Mouse (Mus musculus): ENCODE measurements around the gene Ifi203. TPM values are rescaled to one million over a fixed set of nuclear protein-coding genes. Genes with fewer than 3 reads are reported as not detected.
"Not testable (repeated sequence)": the region's sequence is repeated elsewhere in the genome, so short reads cannot be mapped to it uniquely, and the experiment has no call there.

The Ifi203 gene
- under 1 TPM; 0.39 to 0.62 TPM for total RNA-seq (2021)

DNA sequence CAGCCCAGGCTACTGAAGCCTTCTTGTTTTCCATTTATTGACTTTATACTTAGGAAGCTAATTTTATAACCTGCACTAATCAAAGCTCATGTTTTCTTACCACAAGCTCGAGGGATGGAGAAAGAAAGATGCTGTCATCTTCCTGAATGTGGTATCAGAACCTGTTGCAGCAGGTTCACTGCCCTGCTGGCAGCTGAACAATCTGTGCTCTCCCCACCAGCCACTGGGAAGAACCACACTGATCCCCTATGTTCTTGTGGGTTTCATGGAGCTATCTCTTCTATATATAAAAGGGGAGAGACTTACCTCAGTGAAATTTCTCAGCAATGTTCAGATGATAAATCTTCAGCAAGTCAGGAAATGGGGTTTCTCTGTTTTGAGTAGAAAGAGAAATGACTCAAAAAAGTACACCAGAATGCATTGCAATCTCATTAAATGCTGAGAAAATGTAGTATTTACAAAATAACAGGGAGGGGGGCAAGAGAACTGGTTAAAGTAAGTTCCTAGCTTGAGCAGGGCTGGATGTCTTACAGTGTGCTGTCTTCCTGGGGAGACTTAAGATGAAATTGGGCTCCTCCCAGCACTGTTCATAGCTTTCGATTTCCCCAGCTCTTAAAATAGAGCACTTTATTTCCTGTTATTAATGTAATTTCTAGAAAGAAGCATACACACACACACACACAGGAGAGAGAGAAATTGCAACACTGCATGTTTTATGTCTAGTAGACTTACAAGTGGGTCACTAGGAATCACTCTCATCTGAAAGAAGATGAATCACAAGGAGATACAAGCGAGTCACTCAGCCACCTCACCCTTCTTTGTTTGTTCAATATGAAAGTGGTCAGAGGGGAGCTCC, at the start of gene Ifi203, which contains the start of gene Mndal:
Gene Ifi203 (minus strand): TSS at position 749 of the 856 bp plus-strand sequence.
Gene Mndal (minus strand): TSS at position 568 of the 856 bp plus-strand sequence.
- DNase-seq (ENCODE audit: low spot score in 2 of 2), result not testable (repeated sequence)

DNA sequence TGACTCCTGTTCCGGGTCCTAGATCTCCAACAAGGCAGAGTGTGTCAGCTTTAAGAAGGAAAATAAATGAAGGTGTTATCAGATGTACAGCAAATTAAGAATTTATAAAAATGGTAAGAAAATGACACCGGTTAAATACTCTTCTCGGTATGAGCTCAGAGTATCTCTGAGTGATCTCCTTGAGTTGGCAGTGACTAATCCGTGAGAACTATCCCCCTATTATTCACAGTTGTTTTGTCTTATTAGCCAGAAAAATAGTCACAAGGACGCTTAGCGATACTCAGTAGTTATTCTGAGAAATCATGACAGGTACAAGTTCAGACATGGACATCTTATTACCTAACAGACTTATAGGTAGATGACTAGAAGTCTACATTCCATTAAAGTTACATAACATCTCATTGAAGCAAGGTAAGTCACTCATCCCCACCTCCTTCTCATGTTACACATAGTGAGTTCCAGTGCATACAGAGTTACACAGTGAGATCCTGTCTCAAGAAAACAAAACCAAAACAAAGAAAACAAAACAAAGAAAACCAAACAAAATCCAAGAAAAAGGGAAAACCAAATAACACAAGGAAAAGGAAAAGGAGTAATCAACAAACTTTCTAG, 40.3 kb upstream of the Ifi203 start, which contains the start of gene Ifi202b:
Gene Ifi202b (minus strand): TSS at position 51 of the 612 bp plus-strand sequence.
- intact Hi-C loops (cut with DNase I); DNase-seq (ENCODE audit: low spot score in 2 of 2): not testable (repeated sequence)

More for the DNA sequence above, at the start of gene Ifi203, which contains the start of gene Mndal:
- intact Hi-C loops (cut with DNase I), result not testable (repeated sequence)

DNA sequence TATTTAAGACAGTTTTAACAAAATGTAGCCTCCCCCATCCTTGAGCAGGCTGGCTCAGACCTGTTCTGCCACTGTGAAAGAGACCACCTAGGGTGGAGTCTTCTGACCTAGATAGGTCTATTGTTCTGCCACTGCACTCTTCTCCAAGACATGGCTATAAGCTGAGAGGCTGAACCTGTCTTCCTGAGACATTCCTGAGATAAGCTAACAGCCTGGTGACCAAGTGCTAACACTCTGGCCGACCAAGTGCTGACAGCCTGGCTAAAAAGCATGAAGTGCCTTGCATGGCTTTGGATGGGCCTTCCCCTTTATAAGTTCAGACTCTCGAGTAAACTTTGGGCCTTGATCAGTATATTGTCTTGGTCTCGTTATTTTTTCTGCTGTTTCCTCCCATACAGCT, 38.6 kb upstream of the Ifi203 start:
- DNase-seq (ENCODE audit: low spot score in 2 of 2); intact Hi-C loops (cut with DNase I): not testable (repeated sequence)

DNA sequence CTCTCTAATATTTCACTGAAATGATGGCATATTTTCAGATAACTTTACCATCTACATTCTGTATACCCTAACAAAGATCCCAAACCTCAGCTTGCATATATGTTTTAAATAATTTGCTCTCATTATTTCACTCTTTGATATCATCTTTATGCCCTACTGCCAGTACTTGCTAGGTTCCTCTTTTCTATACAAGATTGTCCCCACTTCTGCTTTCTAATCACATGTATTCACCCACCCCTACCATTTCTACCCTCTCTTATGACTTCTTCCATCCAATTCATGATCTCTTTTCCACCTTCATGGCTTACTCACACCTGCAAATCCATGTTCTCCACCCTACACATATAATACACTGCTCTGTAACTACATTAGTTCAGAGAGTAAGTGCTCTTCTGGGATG, 35.1 kb upstream of the Ifi203 start:
- intact Hi-C loops (cut with DNase I), result no loop called here
- no peak for DNase-seq (ENCODE audit: low spot score in 2 of 2)

DNA sequence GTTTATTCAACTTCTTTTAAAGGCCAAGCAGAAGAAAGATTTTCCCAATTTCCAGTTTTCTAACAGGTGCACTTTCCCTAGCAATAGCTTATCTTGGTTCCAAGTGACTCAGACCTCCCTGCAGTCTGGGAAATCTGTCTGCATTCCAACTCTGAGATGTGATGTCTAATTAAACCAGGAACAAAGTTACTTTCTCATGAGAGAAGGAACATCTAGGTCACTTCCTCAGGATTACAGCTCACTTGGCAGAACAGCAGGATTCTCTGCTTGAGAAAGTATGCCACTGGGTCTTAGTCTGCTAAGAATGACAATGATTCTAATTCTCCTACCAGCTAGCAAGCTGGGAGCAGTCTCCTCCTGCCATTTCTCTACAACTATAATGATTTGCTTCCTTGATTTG, 30.6 kb upstream of the Ifi203 start:
- intact Hi-C loops (cut with DNase I), result no loop called here
- peak in 1 of 2 experiments; percentile 8 for DNase-seq (ENCODE audit: low spot score in 2 of 2)

DNA sequence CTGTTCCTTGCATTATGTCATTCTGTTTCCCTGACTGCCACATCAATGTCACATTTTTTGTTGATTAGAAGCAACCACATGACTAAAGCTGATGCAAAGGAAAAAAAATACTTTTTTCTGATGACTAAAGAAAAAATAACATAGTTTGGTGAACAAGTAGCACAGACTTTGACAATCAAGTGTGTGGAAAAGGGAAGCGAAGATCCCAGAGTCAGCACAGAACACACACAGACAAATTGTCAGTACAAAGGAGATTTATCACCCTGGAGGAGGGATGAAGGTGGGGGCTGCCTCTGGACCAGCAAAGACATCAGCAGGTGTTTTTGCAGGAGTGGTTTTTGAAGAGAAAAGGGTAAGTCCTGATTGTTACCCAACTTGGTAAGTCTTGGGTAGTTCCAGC, 19.0 kb upstream of the Ifi203 start:
- intact Hi-C loops (cut with DNase I), result not testable (repeated sequence)

DNA sequence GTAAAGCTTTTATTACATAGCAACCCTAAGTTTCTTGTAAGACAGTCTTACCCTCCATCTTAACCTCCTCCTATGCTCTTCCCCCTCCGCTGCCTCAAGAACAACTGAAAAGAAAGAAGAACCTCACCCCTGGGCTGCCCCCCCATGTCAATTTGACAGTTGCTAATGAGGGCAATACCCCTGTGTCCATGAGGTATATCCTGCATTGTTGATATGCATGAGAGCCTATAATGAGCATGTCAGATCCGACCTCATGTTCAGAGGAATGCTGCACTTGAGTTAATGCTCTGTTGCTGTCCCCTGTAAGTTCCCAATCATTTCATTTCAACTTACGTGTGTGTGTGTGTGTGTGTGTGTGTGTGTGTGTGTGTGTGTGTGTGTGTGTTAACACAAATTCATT, 17.5 kb upstream of the Ifi203 start:
- DNase-seq (ENCODE audit: low spot score in 2 of 2); intact Hi-C loops (cut with DNase I): not testable (repeated sequence)

More for the DNA sequence above, 19.0 kb upstream of the Ifi203 start:
- DNase-seq (ENCODE audit: low spot score in 2 of 2), result not testable (repeated sequence)

DNA sequence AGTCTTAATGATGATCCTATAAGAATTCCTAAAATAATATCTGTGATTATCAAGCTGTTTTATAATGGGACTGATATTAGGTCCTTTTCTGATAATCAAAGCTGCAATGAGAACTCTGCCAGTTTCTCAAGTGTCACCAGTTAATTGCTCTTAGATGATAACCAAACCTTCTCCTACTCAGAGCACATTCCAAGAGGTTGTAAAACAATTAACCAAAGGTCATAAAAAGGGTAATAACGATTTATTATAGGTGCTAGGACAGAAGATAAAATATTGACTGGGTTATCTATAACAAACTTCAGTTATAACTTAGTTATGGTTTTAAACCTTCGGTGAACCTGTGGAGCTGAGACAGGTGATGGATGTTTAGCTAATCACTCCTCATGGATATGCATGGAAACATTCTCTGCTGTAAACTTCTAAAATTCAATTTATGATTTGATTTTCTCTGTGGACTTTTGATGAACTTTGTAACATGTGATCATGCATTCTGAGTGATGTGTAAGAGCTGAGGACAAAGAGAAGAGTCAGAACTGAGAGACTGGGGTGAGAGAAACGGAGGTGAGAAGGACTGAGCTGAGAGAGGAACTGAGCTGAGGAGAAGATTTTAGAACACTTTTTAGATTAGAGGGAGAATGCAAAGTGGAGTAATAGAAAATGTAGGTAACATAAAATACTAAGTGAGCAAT, 13.5 kb upstream of the Ifi203 start:
- intact Hi-C loops (cut with DNase I); DNase-seq (ENCODE audit: low spot score in 2 of 2): not testable (repeated sequence)

DNA sequence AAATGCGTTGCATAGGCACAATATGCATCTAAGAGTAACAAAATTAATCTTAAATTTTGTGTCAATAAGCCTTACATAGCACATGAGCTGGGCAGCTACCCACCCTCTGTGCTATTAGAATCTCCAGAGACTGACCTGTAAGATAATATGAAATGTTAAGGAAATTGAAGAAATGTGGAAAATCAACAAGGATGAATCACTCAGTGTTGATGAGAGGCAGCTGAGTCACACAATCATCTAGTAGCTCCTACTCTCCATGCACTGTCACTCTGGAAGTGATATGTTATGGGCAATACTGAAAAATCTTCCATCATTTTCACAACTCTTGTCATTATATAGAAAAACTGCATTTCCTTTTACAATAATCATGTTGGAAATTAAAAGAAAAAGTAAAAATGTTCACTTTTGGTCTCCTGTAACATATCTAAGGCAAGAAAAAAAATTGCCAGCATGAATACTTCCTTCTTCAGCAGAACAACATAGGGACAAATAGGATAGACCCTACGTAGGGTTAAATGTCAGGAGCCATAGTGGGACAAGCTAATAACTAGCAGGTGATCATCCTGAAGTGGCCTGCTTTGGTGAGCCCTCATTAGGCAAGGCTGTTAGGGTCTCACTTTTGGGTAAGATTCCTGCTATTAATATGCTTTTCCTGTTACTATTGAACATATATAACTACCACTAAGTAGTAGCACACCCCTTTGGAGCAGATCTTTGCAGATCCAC, 12.8 kb upstream of the Ifi203 start:
- DNase-seq (ENCODE audit: low spot score in 2 of 2), result no peak
- intact Hi-C loops (cut with DNase I), result no loop called here

DNA sequence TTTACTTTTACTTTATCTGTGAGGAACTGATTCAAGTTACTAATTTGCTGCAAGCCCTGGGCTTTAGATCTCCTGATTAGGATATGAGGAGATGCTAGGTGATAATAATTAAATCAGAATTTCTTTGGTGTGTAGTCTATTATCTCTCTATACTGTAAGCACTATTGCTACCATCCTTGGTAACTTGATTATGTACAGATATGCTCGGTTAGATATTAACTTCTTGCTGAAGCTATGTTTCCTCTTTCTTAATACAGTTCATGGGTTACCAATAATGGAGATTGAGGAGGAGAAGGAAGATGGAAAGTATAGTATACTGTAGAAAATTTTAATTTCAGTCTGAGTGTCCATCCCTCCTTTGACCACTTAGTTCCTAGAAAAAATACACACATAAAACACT, 11.1 kb upstream of the Ifi203 start:
- DNase-seq (ENCODE audit: low spot score in 2 of 2), result no peak
- intact Hi-C loops (cut with DNase I), result no loop called here

DNA sequence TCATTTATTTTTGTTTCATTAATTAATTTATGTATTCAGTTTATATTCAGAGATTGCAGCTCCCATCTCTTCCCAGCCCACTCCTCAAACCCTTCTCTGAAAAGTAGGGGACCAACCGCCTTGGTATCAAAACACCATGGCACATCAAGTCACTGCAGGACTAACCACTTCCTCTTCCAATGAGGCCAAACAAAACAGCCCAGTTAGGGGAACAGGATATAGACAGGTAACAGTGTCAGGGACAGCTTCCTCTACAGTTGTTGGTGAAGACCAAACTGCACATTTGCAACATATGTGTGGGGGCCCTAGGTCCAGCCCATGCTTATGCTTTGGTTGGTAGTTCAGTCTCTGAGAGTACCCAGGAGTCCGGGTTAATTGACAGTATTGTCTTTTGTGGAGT, 6.6 kb upstream of the Ifi203 start:
- DNase-seq (ENCODE audit: low spot score in 2 of 2); intact Hi-C loops (cut with DNase I): not testable (repeated sequence)

DNA sequence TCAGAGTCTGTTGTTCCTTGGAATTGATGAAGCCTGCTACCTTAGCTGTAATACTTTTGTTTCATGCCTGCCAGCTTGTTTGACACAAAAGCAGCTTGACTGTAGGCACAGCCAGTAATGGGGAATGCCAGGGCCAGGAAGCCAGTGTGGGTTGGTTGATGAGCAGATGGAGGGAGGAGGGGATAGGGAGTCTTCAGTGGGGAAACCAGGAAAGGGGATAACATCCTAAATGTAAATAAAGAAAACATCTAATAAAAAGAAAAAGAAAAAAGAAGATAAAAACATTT, 251 bp upstream of the Ifi203 start:
- DNase-seq (ENCODE audit: low spot score in 2 of 2), result not testable (repeated sequence)

DNA sequence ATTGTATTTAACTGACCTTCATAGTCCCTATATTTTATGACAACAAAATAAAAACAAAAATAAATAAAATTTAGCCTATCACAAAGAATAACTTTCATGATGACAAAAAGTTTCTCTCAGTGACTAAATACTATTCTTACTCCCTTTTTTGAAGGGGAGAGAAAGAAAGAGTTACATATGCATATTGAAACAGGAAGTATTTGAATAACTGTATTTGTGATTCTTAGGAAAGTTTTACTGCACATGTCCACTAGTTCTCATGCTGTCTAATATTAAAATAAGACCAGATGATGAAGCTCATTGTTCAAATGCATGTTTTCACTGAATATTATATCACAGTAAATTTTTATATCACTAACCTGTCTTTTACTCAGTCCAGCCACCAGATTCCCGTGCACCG, 950 bp downstream of the Ifi203 start:
- intact Hi-C loops (cut with DNase I); DNase-seq (ENCODE audit: low spot score in 2 of 2): not testable (repeated sequence)

More for the DNA sequence above, 251 bp upstream of the Ifi203 start:
- intact Hi-C loops (cut with DNase I), result not testable (repeated sequence)

DNA sequence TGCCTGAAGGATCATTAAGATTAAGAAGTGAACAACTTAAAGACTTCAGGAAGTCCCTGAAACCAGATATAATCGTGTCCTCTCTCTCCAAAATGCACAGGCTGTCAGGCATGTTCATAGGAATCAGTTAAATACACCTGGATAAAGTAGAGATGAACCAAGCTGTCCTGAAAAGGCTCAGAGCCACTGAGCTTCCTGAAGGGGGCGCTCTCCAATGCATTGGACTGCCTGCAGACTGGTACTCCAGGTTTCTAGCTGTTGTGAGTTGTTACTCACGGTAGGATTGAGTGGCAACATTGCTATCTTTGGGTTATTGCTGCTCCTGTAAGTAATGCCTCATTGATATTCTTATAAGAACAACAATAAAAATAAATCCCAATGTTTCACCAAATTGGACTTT, 23.2 kb downstream of the Ifi203 start:
- DNase-seq (ENCODE audit: low spot score in 2 of 2); intact Hi-C loops (cut with DNase I): not testable (repeated sequence)

DNA sequence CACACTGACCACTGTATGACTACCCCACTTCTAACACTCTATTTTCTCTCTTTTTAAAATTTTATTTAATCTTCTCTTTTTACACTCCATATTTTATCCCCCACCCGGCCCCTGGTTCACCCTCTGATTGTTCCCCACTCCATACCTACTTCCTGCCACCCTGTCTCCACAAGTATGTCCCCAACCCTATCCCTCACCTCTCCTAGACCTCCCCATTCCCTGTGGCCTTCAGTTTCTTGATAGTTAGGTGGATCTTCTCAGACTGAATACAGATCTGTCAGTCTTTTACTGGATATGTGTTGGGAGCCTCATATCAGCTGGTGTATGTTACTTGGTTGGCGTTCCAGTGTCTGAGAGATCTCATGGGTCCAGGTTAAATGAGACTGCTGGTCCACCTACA, 27.9 kb downstream of the Ifi203 start:
- DNase-seq (ENCODE audit: low spot score in 2 of 2), result no peak
- intact Hi-C loops (cut with DNase I), result no loop called here

DNA sequence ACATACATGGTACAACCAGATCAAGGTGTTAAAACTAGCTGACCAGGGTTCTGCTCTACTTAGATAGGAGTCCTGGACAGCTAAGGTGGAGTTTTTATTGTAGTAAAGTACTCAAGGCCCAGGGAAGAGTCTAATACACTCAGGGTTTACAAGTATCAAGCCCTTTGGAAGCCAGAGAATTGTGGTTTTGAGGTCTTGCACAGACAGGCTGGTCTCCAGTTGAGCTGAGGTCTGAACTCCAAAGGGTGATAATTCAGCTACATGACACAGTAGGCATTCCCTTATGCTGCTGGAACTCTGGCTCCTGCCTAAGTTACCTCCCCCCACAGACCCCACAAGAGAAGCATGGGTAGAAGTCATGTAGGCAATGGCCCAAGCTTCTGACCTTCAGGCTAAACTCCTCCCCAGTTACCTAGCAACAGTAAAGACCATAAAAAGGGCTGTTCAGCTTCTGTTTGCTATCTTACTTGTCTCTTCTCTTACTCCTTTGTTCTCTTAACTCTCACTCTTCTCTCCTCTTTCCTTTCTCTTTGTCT, 29.1 kb downstream of the Ifi203 start:
- intact Hi-C loops (cut with DNase I); DNase-seq (ENCODE audit: low spot score in 2 of 2): not testable (repeated sequence)

DNA sequence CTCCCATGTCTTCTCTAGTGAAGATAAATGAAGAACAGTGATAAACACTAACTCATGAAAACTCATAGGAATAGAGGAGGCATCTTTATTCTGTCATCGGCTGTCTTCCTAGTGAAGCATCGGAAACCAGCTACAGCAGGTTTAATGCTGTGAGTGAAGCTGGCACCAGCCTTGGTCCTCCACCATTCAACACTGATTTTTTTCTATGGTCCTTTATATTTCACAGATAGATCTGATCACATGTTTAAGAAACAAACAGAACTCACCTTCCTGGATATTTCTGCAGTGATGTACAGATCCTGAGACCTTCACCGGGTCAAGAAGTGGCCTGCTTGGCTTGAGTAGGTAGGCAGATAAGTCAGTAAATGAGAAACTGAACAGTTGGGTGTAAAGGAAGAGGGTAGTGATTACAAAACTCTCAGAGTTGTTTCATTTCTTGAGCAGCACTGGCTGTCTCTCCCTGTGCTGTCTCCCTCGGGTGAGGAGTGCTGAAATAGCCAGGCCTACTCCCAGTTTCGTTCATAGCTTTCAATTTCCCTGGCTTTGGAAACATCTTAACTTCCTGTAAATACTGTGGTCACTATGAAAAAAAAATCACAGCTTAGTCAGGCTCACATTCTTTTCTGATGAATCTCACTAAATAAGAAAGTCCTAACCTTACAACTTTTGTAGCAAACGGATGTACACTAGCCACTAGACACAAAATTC, 29.8 kb downstream of the Ifi203 start, which contains the start of gene Ifi211:
Gene Ifi211 (minus strand): TSS at position 499 of the 708 bp plus-strand sequence.
- DNase-seq (ENCODE audit: low spot score in 2 of 2); intact Hi-C loops (cut with DNase I): not testable (repeated sequence)

DNA sequence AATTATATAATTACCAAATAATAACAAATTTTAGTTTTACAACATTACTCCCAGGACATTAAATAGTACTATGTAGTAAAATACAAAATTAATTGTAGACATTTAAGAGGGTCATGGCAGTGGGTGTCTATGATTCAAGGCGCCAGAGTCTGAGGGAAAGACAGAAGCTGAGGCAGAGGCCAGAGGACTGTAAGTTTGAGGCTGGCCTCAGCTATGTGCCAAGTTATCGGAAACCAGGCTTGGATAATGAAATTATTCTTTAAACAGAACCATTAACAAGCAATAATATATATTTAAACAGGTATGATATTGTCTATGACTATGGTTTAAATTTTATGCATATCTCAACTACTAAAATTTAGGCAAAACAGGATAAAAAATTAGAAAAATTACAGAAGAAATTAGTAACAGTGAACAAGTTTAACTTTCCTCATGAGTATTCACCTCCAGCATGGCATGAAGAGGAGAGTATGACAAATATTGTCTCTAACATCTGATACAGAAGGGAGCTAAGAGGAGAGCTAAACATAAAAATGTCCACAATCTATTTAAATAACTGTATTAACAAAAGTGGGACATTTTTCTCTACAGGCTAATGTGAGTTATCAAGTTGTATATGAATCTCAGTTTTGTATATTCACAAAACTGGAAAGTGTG, 30.5 kb downstream of the Ifi203 start:
- intact Hi-C loops (cut with DNase I), result no loop called here
- no peak for DNase-seq (ENCODE audit: low spot score in 2 of 2)
